Mouse (Mus musculus) spleen, adult 2 months (tissue): ENCODE results near the gene Rccd1. TPM values are rescaled to one million over a fixed set of nuclear protein-coding genes. Genes with fewer than 3 reads are reported as not detected.
A peak's percentile ranks its signal among the peaks of the same experiment; 100 is the strongest.

Experiments used
- DNase-seq, 2 experiments: peaks; one replicate each; pipeline versions ENCODE4 v3.0.0 to v3.0.0-alpha.2; 2012 to 2021; ENCODE audit warnings: low spot score in 2 of 2, low read depth in 1 of 2
- H3K27ac ChIP-seq: fragments of 200-500 bp; 2 replicates; pipeline ENCODE4 v1.5.1; 2012; ENCODE audit warnings: low read length, inconsistent platforms; ENCODE audit not compliant: insufficient read depth
- H3K27me3 ChIP-seq: fragments of 200-500 bp; 2 replicates; pipeline ENCODE4 v1.6.1; 2012; ENCODE audit warnings: mild to moderate bottlenecking, moderate library complexity, low read length, inconsistent platforms; ENCODE audit not compliant: control insufficient read depth, insufficient read depth
- H3K36me3 ChIP-seq: fragments of 200-500 bp; 2 replicates; pipeline ENCODE4 v1.6.1; 2012; ENCODE audit warnings: mild to moderate bottlenecking, low read length, inconsistent platforms; ENCODE audit not compliant: control insufficient read depth, insufficient read depth
- H3K4me1 ChIP-seq: fragments of 200-500 bp; 2 replicates; pipeline ENCODE4 v1.6.1; 2011; ENCODE audit warnings: inconsistent platforms; ENCODE audit not compliant: control insufficient read depth, insufficient read depth, insufficient read length
- H3K4me3 ChIP-seq: fragments of 200-500 bp; 2 replicates; pipeline ENCODE4 v1.5.1; 2011; ENCODE audit warnings: mild to moderate bottlenecking, inconsistent platforms; ENCODE audit not compliant: insufficient read depth, insufficient read length; ENCODE audit errors: extremely low read depth
- CTCF ChIP-seq: fragments of 200-500 bp; IDR thresholded peaks from 2 replicates; pipeline ENCODE4 v1.5.1; 2011; ENCODE audit warnings: mild to moderate bottlenecking, inconsistent platforms; ENCODE audit not compliant: insufficient read depth, insufficient read length, insufficient replicate concordance; ENCODE audit errors: extremely low read depth
- POLR2A ChIP-seq: fragments of 200-500 bp; IDR thresholded peaks from 2 replicates; pipeline ENCODE4 v1.6.1; 2011; ENCODE audit warnings: low read depth, low read length, inconsistent platforms
- WGBS: fragments of 180-500 bp; shearing (Covaris S2); methylation state at CpG from one replicate; pipeline ENCODE4 v1.1.7; 2018; 5-methylcytosine and 5-hydroxymethylcytosine counted together
- polyA plus RNA-seq: library from polyadenylated mRNA; depleted of rRNA; stranded (reverse); fragments of >200 nt; gene quantifications from 2 replicates; pipeline ENCODE4 v1.2.3, GENCODE M21; 2012

Gene Rccd1
- polyA plus RNA-seq, 1 experiment, result 13.2 TPM

GRCm38 (mm10) chr7:80264606-80265005, 59.6 kb downstream of the Rccd1 start:
- Histone ChIP-seq H3K36me3 (peaks cover 9% of the 10 kb centered on the region), H3K27me3 (no peaks in the 10 kb centered on the region), H3K4me3 (no peak overlapping the region), H3K4me1 (peaks cover 4% of the 10 kb centered on the region; the same call in 1 of the 2 replicates), H3K27ac (no peak overlapping the region)
- TF ChIP-seq CTCF (no peak), POLR2A (no peak)
- WGBS, result 93% methylated on average over 12 of the region's 12 CpGs
- no peak for DNase-seq

- no peak for DNase-seq
- Histone ChIP-seq H3K4me3 (peak overlapping the region; percentile 84), H3K27ac (peak overlapping the region; percentile 66), H3K4me1 (0 out of 2 replicates have a peak, but pooled peaks cover 3% of the 10 kb centered on the region), H3K36me3 (peaks cover 8% of the 10 kb centered on the region), H3K27me3 (no peaks in the 10 kb centered on the region)
- TF ChIP-seq POLR2A, result no peak
- no peak for TF ChIP-seq CTCF
- WGBS, result 2% methylated on average over 32 of the region's 32 CpGs
These were observed 62.8 kb downstream of the Rccd1 start for GRCm38 (mm10) chr7:80261372-80261990.

GRCm38 (mm10) chr7:80260625-80261371, 63.5 kb downstream of the Rccd1 start, which contains the start of gene Ngrn:
Gene Ngrn (plus strand): TSS chr7:80261215.
- no peaks in the 10 kb centered on the region for H3K27me3 ChIP-seq
- H3K4me3 ChIP-seq, result peak within 1 kb of the TSS; percentile 84
- DNase-seq, result peak; percentile 70 to 79
- 0 out of 2 replicates have a peak, but pooled peaks cover 3% of the 10 kb centered on the region for H3K4me1 ChIP-seq
- TF ChIP-seq POLR2A (peak; percentile 60; the same call in 1 of the 2 replicates), CTCF (no peak)
- H3K36me3 ChIP-seq, result peaks cover 6% of the 10 kb centered on the region
- 30% methylated on average over 40 of the region's 40 CpGs for WGBS
- peak within 1 kb of the TSS; percentile 66 for H3K27ac ChIP-seq

GRCm38 (mm10) chr7:80257706-80258105, 66.5 kb downstream of the Rccd1 start:
- DNase-seq, result no peak
- Histone ChIP-seq H3K4me1 (0 out of 2 replicates have a peak, but pooled peaks cover 3% of the 10 kb centered on the region), H3K27me3 (no peaks in the 10 kb centered on the region), H3K4me3 (no peak overlapping the region), H3K27ac (no peak overlapping the region), H3K36me3 (no peaks in the 10 kb centered on the region)
- TF ChIP-seq CTCF, result no peak
- TF ChIP-seq POLR2A, result no peak
- WGBS, result 84% methylated on average over 2 of the region's 2 CpGs

- no peak for DNase-seq
- H3K4me3 ChIP-seq, result no peak overlapping the region
- H3K36me3 ChIP-seq, result no peaks in the 10 kb centered on the region
- H3K27me3 ChIP-seq, result no peaks in the 10 kb centered on the region
- WGBS, result 66% methylated on average over 2 of the region's 2 CpGs
- H3K4me1 ChIP-seq, result no peaks in the 10 kb centered on the region
- TF ChIP-seq CTCF, result no peak
- no peak overlapping the region for H3K27ac ChIP-seq
These were observed 68.3 kb downstream of the Rccd1 start for GRCm38 (mm10) chr7:80255981-80256380.

- H3K4me1 ChIP-seq, result no peaks in the 10 kb centered on the region
- no peak overlapping the region for H3K4me3 ChIP-seq
- 92% methylated on average over 11 of the region's 11 CpGs for WGBS
- H3K36me3 ChIP-seq, result no peaks in the 10 kb centered on the region
- DNase-seq, result no peak
- H3K27ac ChIP-seq, result no peak overlapping the region
- no peak for TF ChIP-seq CTCF
- no peak for TF ChIP-seq POLR2A
- no peaks in the 10 kb centered on the region for H3K27me3 ChIP-seq
These were observed 71.4 kb downstream of the Rccd1 start for GRCm38 (mm10) chr7:80252886-80253285.

GRCm38 (mm10) chr7:80252437-80252836, 71.8 kb downstream of the Rccd1 start:
- 84% methylated on average over 7 of the region's 7 CpGs for WGBS
- no peak for DNase-seq
- Histone ChIP-seq H3K27me3 (no peaks in the 10 kb centered on the region), H3K27ac (no peak overlapping the region), H3K36me3 (no peaks in the 10 kb centered on the region), H3K4me1 (no peaks in the 10 kb centered on the region), H3K4me3 (no peak overlapping the region)
- no peak for TF ChIP-seq CTCF
- TF ChIP-seq POLR2A, result no peak
